Mouse (Mus musculus): ENCODE results near the gene Irak1bp1.

DNA sequence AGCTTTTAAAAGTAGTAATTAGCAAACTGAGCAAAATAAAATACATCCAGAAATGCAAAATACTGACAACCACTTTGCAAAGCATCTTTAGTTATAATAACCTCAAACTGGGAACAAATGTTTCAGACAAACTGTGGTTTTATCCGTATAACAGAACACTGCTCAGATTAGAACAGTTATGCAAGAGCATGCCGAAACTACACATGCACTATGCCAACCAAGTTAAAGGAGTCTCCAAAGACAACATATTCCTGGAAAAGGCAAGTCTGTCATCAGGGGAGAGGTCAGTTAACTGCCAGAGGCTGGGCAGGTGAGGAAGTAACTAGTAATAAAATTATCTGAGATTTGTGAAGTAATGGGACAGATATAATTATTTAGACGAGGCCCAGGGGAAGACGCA is 13.3 kb downstream of the Irak1bp1 start:
- TF ChIP-seq CTCF (IDR thresholded peaks at IDR 0.05; ENCODE audit: low read depth) (no peak), EP300 (IDR thresholded peaks at IDR 0.05; ENCODE audit: low read depth) (no peak)

All from liver, embryonic 14.5 days (tissue).